Mouse (Mus musculus): ENCODE results near the gene Wnt5b. TPM values are rescaled to one million over a fixed set of nuclear protein-coding genes. Genes with fewer than 3 reads are reported as not detected.

Gene Wnt5b
- total and polyA plus RNA-seq, 3 experiments: 0.04 TPM; not detected in 2

GRCm38 (mm10) chr6:119448321-119449059, 95.7 kb downstream of the Wnt5b start:
- Histone ChIP-seq H3K27ac (ENCODE audit: control insufficient read depth, low read depth, low read length) (no peak overlapping the region), H3K4me3 (ENCODE audit: control insufficient read depth in 1 of 2, insufficient read depth in 1 of 2, low read depth in 2 of 2, low read length in 2 of 2) (no peak overlapping the region), H3K4me1 (ENCODE audit: control insufficient read depth in 1 of 2, insufficient read depth in 2 of 2, low read length in 2 of 2) (no peaks in the 10 kb centered on the region), H3K79me2 (ENCODE audit: control insufficient read depth, insufficient read depth, low read length, poor library complexity) (no peaks in the 10 kb centered on the region), H3K36me3 (ENCODE audit: control insufficient read depth in 1 of 2, insufficient read depth in 2 of 2, low read length in 2 of 2) (no peaks in the 10 kb centered on the region), H3K9ac (ENCODE audit: control insufficient read depth, low read depth, low read length, poor library complexity, severe bottlenecking) (no peak overlapping the region), H3K27me3 (ENCODE audit: control insufficient read depth in 1 of 2, insufficient read depth in 2 of 2, low read length in 2 of 2) (no peaks in the 10 kb centered on the region), H3K9me3 (replicated peaks; ENCODE audit: insufficient read depth, low read length) (no peaks in the 10 kb centered on the region)
- no peak for DNase-seq (ENCODE audit: low read depth, low spot score)
- no peak for TF ChIP-seq MYC (IDR thresholded peaks at IDR 0.05; ENCODE audit: low read depth, low read length)
- no peak for TF ChIP-seq GATA1 (IDR thresholded peaks at IDR 0.05; ENCODE audit: low read depth, low read length)
- no peak for TF ChIP-seq CHD2 (IDR thresholded peaks at IDR 0.05; ENCODE audit: low read length)
- no peak for TF ChIP-seq MXI1 (IDR thresholded peaks at IDR 0.05; ENCODE audit: low read depth, low read length)
- no peak for TF ChIP-seq POLR2AphosphoS5 (IDR thresholded peaks at IDR 0.05; ENCODE audit: borderline replicate concordance, low read depth, low read length)
- TF ChIP-seq MYB (IDR thresholded peaks at IDR 0.05; ENCODE audit: low read depth, low read length): no peak
- no peak for TF ChIP-seq E2F4 (IDR thresholded peaks at IDR 0.05; ENCODE audit: borderline replicate concordance, low read depth, low read length)
- TF ChIP-seq MAX (IDR thresholded peaks at IDR 0.05; ENCODE audit: low read length): no peak
- TF ChIP-seq BHLHE40 (IDR thresholded peaks at IDR 0.05; ENCODE audit: borderline replicate concordance, low read depth, low read length): no peak
- TF ChIP-seq RAD21 (IDR thresholded peaks at IDR 0.05; ENCODE audit: low read depth, low read length): no peak
- no peak for TF ChIP-seq POLR2AphosphoS2 (IDR thresholded peaks at IDR 0.05; ENCODE audit: low read length)
- TF ChIP-seq UBTF (IDR thresholded peaks at IDR 0.05; ENCODE audit: borderline replicate concordance, insufficient read depth, low read depth, low read length): no peak
- no peak for TF ChIP-seq TCF12 (IDR thresholded peaks at IDR 0.05; ENCODE audit: low read depth, low read length)

- no peak overlapping the region for H3K4me3 ChIP-seq (ENCODE audit: control insufficient read depth in 1 of 2, insufficient read depth in 1 of 2, low read depth in 2 of 2, low read length in 2 of 2)
- peak; percentile 26 for DNase-seq (ENCODE audit: low read depth, low spot score)
- no peak overlapping the region for H3K27ac ChIP-seq (ENCODE audit: control insufficient read depth, low read depth, low read length)
- no peaks in the 10 kb centered on the region for H3K9me3 ChIP-seq (replicated peaks; ENCODE audit: insufficient read depth, low read length)
- H3K79me2 ChIP-seq (ENCODE audit: control insufficient read depth, insufficient read depth, low read length, poor library complexity): no peaks in the 10 kb centered on the region
- no peaks in the 10 kb centered on the region for H3K4me1 ChIP-seq (ENCODE audit: control insufficient read depth in 1 of 2, insufficient read depth in 2 of 2, low read length in 2 of 2)
- H3K36me3 ChIP-seq (ENCODE audit: control insufficient read depth in 1 of 2, insufficient read depth in 2 of 2, low read length in 2 of 2): no peaks in the 10 kb centered on the region
- H3K27me3 ChIP-seq (ENCODE audit: control insufficient read depth in 1 of 2, insufficient read depth in 2 of 2, low read length in 2 of 2): no peaks in the 10 kb centered on the region
- no peak overlapping the region for H3K9ac ChIP-seq (ENCODE audit: control insufficient read depth, low read depth, low read length, poor library complexity, severe bottlenecking)
- TF ChIP-seq ZC3H11A (IDR thresholded peaks at IDR 0.05; ENCODE audit: low read depth, low read length) (no peak), ZKSCAN1 (IDR thresholded peaks at IDR 0.05; ENCODE audit: low read depth, low read length) (no peak), MAFK (IDR thresholded peaks at IDR 0.05; ENCODE audit: borderline replicate concordance, low read depth, low read length) (no peak), CHD1 (IDR thresholded peaks at IDR 0.05; ENCODE audit: low read depth, low read length) (no peak), TAL1 (IDR thresholded peaks at IDR 0.05; ENCODE audit: low read length) (no peak), SMC3 (IDR thresholded peaks at IDR 0.05; ENCODE audit: low read depth, low read length) (no peak)
Measured at GRCm38 (mm10) chr6:119445671-119446607, 98.2 kb downstream of the Wnt5b start.
